Mouse (Mus musculus) bone marrow, adult 2 months (tissue): Measurements from ENCODE around the gene Caskin2.

ENCODE experiments used
- CTCF ChIP-seq: fragments of 200-500 bp; IDR thresholded peaks from 2 replicates; pipeline ENCODE4 v1.5.1; 2011; ENCODE audit warnings: low read length, control low read depth; ENCODE audit not compliant: control insufficient read depth, insufficient read depth
- POLR2A ChIP-seq: fragments of 200-500 bp; IDR thresholded peaks from 2 replicates; pipeline ENCODE4 v1.6.1; 2011; ENCODE audit warnings: low read depth, mild to moderate bottlenecking, control low read depth, low read length, borderline replicate concordance; ENCODE audit not compliant: control insufficient read depth

DNA sequence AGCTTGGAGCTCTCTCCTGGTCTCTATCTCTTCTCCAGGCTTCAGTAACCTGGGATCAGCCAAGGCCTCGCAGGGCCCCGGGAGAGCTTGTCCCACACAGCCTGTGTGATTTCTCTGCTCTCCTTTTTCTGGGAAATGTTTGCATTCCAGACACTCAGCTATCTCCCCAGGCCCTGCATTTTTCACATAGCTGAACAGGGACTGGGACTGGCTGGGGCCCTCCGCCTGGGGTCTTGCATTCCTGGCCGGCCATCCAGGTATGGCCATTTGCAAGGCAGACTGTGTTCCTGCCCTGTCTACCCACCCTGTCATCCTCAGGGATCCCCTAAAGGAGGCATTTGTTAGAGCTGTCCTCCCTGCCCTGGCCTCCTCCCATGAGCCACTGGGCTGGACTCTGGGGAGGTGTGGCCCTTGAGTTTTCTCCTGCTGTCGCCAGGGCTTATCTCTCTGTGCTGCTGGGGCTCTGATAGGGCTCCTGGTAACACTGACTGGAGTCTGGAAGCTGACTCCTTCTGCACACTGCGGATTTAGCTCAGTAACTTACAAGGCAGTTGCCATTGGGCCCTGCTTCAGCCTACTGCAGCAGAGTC, 28.6 kb upstream of the Caskin2 start:
- TF ChIP-seq CTCF (no peak), POLR2A (no peak)
